Mouse (Mus musculus) gastrocnemius, adult 8-10 months (tissue): Measurements from ENCODE around the gene Tmsb15l. TPM values are rescaled to one million over a fixed set of nuclear protein-coding genes. Genes with fewer than 3 reads are reported as not detected.

Source experiments
- total RNA-seq, 4 experiments: library from RNA; stranded (reverse); gene quantifications; 2 replicates each; pipeline ENCODE4 v1.2.4; 2022

Tmsb15l gene
- total RNA-seq, 4 experiments from 2014 or later, result 0.65 to 1.1 TPM; not detected in 2

Other genes with a start within 250 kb of the Tmsb15l start
- gene Morf4l2, start 233.2 kb downstream of the Tmsb15l start, total RNA-seq, result 100 to 1,000 TPM; 141 to 157 (median 149) TPM
- gene Glra4, start 196.7 kb downstream of the Tmsb15l start, total RNA-seq, result not detected
- 1 to 10 TPM; 1.5 to 3.2 (median 2.0) TPM for gene Plp1, start 154.2 kb downstream of the Tmsb15l start, total RNA-seq
- not detected for gene Rab9b, start 108.1 kb downstream of the Tmsb15l start, total RNA-seq
- gene H2bfm, start 49.5 kb downstream of the Tmsb15l start, total RNA-seq, result not detected
- gene Tmsb15b2, start 1.4 kb downstream of the Tmsb15l start, total RNA-seq, result 1 to 10 TPM; 2.6 to 9.3 (median 6.9) TPM
- gene Tmsb15b1, start within 50 bp of the Tmsb15l start, total RNA-seq, result 1 to 10 TPM; 1.0 to 7.0 (median 2.3) TPM
- not detected for gene Zcchc18, start 16.3 kb upstream of the Tmsb15l start, total RNA-seq
- gene Slc25a53, start 61.4 kb upstream of the Tmsb15l start, total RNA-seq, result 1 to 10 TPM in 3 of 4 experiments, under 1 TPM in 1; 0.97 to 4.0 (median 2.2) TPM
- 1 to 10 TPM; 4.3 to 5.9 (median 5.1) TPM for gene Fam199x, start 72.7 kb upstream of the Tmsb15l start, total RNA-seq
- not detected for gene Esx1, start 145.2 kb upstream of the Tmsb15l start, total RNA-seq